Mouse (Mus musculus): Measurements from ENCODE around the gene Asb17. TPM values are rescaled to one million over a fixed set of nuclear protein-coding genes. Genes with fewer than 3 reads are reported as not detected.

Asb17 gene
- 0.20 TPM in 1 of 2 replicates, not detected in the other for polyA plus RNA-seq (2015; fragmentation: Nextera tagmentation; extraction: Ambion mirVana)

- H3K9ac ChIP-seq, result no peak within 1 kb of the TSS
- no peaks in the 10 kb centered on the region for H3K9me3 ChIP-seq
- ATAC-seq (ENCODE audit: low read depth), result no peak
- no peak within 1 kb of the TSS for H3K4me2 ChIP-seq
- no peaks in the 10 kb centered on the region for H3K36me3 ChIP-seq
- WGBS, result 79% methylated on average over 10 of the region's 10 CpGs
- no peaks in the 10 kb centered on the region for H3K27me3 ChIP-seq
- no peak within 1 kb of the TSS for H3K27ac ChIP-seq (replicated peaks)
- no peak within 1 kb of the TSS for H3K4me3 ChIP-seq
- no peaks in the 10 kb centered on the region for H3K4me1 ChIP-seq (replicated peaks)
Observed at GRCm38 (mm10) chr3:153844030-153844429, at the start of gene Asb17. Gene Asb17, plus strand, starts transcription at chr3:153844209.

- Histone ChIP-seq H3K27me3 (no peaks in the 10 kb centered on the region), H3K4me1 (replicated peaks) (peaks cover 6% of the 10 kb centered on the region)
Observed at GRCm38 (mm10) chr3:153797574-153797973, 46.4 kb upstream of the Asb17 start.

GRCm38 (mm10) chr3:153799603-153800002 lies 44.4 kb upstream of the Asb17 start:
- no peak overlapping the region for H3K9ac ChIP-seq
- WGBS, result 91% methylated on average over 11 of the region's 11 CpGs
- H3K36me3 ChIP-seq, result no peaks in the 10 kb centered on the region
- H3K4me3 ChIP-seq, result no peak overlapping the region
- H3K4me2 ChIP-seq, result no peak overlapping the region
- no peaks in the 10 kb centered on the region for H3K27me3 ChIP-seq
- no peaks in the 10 kb centered on the region for H3K9me3 ChIP-seq
- peaks cover 6% of the 10 kb centered on the region for H3K4me1 ChIP-seq (replicated peaks)
- ATAC-seq (ENCODE audit: low read depth), result no peak
- no peak overlapping the region for H3K27ac ChIP-seq (replicated peaks)

More at GRCm38 (mm10) chr3:153797574-153797973, 46.4 kb upstream of the Asb17 start:
- Histone ChIP-seq H3K27ac (replicated peaks) (no peak overlapping the region), H3K4me3 (no peak overlapping the region), H3K9me3 (no peaks in the 10 kb centered on the region), H3K4me2 (no peak overlapping the region), H3K9ac (no peak overlapping the region), H3K36me3 (no peaks in the 10 kb centered on the region)
- ATAC-seq (ENCODE audit: low read depth), result no peak
- 70% methylated on average over 7 of the region's 7 CpGs for WGBS

- Histone ChIP-seq H3K27me3 (no peaks in the 10 kb centered on the region), H3K27ac (replicated peaks) (no peak overlapping the region), H3K9me3 (no peaks in the 10 kb centered on the region), H3K36me3 (no peaks in the 10 kb centered on the region), H3K9ac (no peak overlapping the region), H3K4me1 (replicated peaks) (peaks cover 6% of the 10 kb centered on the region), H3K4me2 (no peak overlapping the region), H3K4me3 (no peak overlapping the region)
- ATAC-seq (ENCODE audit: low read depth), result no peak
- WGBS, result 84% methylated on average over 5 of the region's 5 CpGs
Observed at GRCm38 (mm10) chr3:153800690-153801089, 43.3 kb upstream of the Asb17 start.

- ATAC-seq (ENCODE audit: low read depth), result no peak
- H3K9me3 ChIP-seq, result no peaks in the 10 kb centered on the region
- WGBS, result 84% methylated on average over 6 of the region's 6 CpGs
Observed at GRCm38 (mm10) chr3:153801541-153801940, 42.5 kb upstream of the Asb17 start.

GRCm38 (mm10) chr3:153802640-153803039 lies 41.4 kb upstream of the Asb17 start:
- no peak for ATAC-seq (ENCODE audit: low read depth)
- Histone ChIP-seq H3K9ac (no peak overlapping the region), H3K4me2 (no peak overlapping the region), H3K27ac (replicated peaks) (no peak overlapping the region), H3K4me1 (replicated peaks) (peaks cover 12% of the 10 kb centered on the region), H3K4me3 (no peak overlapping the region), H3K36me3 (no peaks in the 10 kb centered on the region), H3K27me3 (no peaks in the 10 kb centered on the region), H3K9me3 (no peaks in the 10 kb centered on the region)
- WGBS, result 92% methylated on average over 5 of the region's 5 CpGs

More at GRCm38 (mm10) chr3:153801541-153801940, 42.5 kb upstream of the Asb17 start:
- no peak overlapping the region for H3K9ac ChIP-seq
- no peak overlapping the region for H3K27ac ChIP-seq (replicated peaks)
- H3K27me3 ChIP-seq, result no peaks in the 10 kb centered on the region
- H3K4me2 ChIP-seq, result no peak overlapping the region
- H3K4me3 ChIP-seq, result no peak overlapping the region
- no peaks in the 10 kb centered on the region for H3K36me3 ChIP-seq
- peaks cover 12% of the 10 kb centered on the region for H3K4me1 ChIP-seq (replicated peaks)

- H3K9me3 ChIP-seq, result no peaks in the 10 kb centered on the region
- H3K36me3 ChIP-seq, result no peaks in the 10 kb centered on the region
- H3K4me3 ChIP-seq, result no peak overlapping the region
- no peak overlapping the region for H3K9ac ChIP-seq
- H3K4me1 ChIP-seq (replicated peaks), result peaks cover 5% of the 10 kb centered on the region
- no peak for ATAC-seq (ENCODE audit: low read depth)
- H3K27ac ChIP-seq (replicated peaks), result no peak overlapping the region
- H3K4me2 ChIP-seq, result no peak overlapping the region
- H3K27me3 ChIP-seq, result no peaks in the 10 kb centered on the region
- WGBS, result 86% methylated on average over 7 of the region's 7 CpGs
Observed at GRCm38 (mm10) chr3:153804032-153804431, 40.0 kb upstream of the Asb17 start.

GRCm38 (mm10) chr3:153806077-153806772 lies 37.8 kb upstream of the Asb17 start:
- peak; percentile 91 for ATAC-seq (ENCODE audit: low read depth)
- Histone ChIP-seq H3K27me3 (no peaks in the 10 kb centered on the region), H3K9ac (no peak overlapping the region), H3K4me2 (no peak overlapping the region), H3K4me1 (replicated peaks) (peaks cover 5% of the 10 kb centered on the region), H3K36me3 (no peaks in the 10 kb centered on the region), H3K4me3 (no peak overlapping the region), H3K27ac (replicated peaks) (no peak overlapping the region), H3K9me3 (no peaks in the 10 kb centered on the region)
- 42% methylated on average over 14 of the region's 14 CpGs for WGBS

- Histone ChIP-seq H3K27ac (replicated peaks) (no peak overlapping the region), H3K4me1 (replicated peaks) (peaks cover 5% of the 10 kb centered on the region), H3K9me3 (no peaks in the 10 kb centered on the region), H3K4me3 (no peak overlapping the region), H3K4me2 (no peak overlapping the region), H3K27me3 (no peaks in the 10 kb centered on the region), H3K36me3 (no peaks in the 10 kb centered on the region), H3K9ac (no peak overlapping the region)
- 87% methylated on average over 9 of the region's 9 CpGs for WGBS
- ATAC-seq (ENCODE audit: low read depth), result peak; percentile 41; the same call in 1 of the 2 replicates
Observed at GRCm38 (mm10) chr3:153806773-153807443, 37.1 kb upstream of the Asb17 start.

GRCm38 (mm10) chr3:153807444-153808149 lies 36.4 kb upstream of the Asb17 start:
- 91% methylated on average over 9 of the region's 9 CpGs for WGBS
- Histone ChIP-seq H3K4me3 (no peak overlapping the region), H3K9ac (no peak overlapping the region), H3K27me3 (no peaks in the 10 kb centered on the region), H3K4me2 (no peak overlapping the region), H3K27ac (replicated peaks) (no peak overlapping the region), H3K36me3 (no peaks in the 10 kb centered on the region), H3K4me1 (replicated peaks) (peaks cover 5% of the 10 kb centered on the region), H3K9me3 (no peaks in the 10 kb centered on the region)
- ATAC-seq (ENCODE audit: low read depth), result no peak

- H3K36me3 ChIP-seq, result no peaks in the 10 kb centered on the region
- H3K4me2 ChIP-seq, result no peak overlapping the region
- H3K4me3 ChIP-seq, result no peak overlapping the region
- no peaks in the 10 kb centered on the region for H3K9me3 ChIP-seq
- no peak for ATAC-seq (ENCODE audit: low read depth)
- peaks cover 5% of the 10 kb centered on the region for H3K4me1 ChIP-seq (replicated peaks)
- no peak overlapping the region for H3K27ac ChIP-seq (replicated peaks)
- 88% methylated on average over 13 of the region's 13 CpGs for WGBS
- H3K9ac ChIP-seq, result no peak overlapping the region
- H3K27me3 ChIP-seq, result no peaks in the 10 kb centered on the region
Observed at GRCm38 (mm10) chr3:153808406-153808805, 35.6 kb upstream of the Asb17 start.

GRCm38 (mm10) chr3:153814026-153814425 lies 30.0 kb upstream of the Asb17 start:
- no peak overlapping the region for H3K4me3 ChIP-seq
- no peaks in the 10 kb centered on the region for H3K36me3 ChIP-seq
- H3K27ac ChIP-seq (replicated peaks), result no peak overlapping the region
- no peaks in the 10 kb centered on the region for H3K9me3 ChIP-seq
- no peak for ATAC-seq (ENCODE audit: low read depth)
- no peaks in the 10 kb centered on the region; the same call in 1 of the 2 replicates for H3K4me1 ChIP-seq (replicated peaks)
- 94% methylated on average over 8 of the region's 8 CpGs for WGBS
- no peak overlapping the region for H3K4me2 ChIP-seq
- H3K27me3 ChIP-seq, result no peaks in the 10 kb centered on the region
- H3K9ac ChIP-seq, result no peak overlapping the region

Data from neural tube, embryonic 13.5 days (tissue).